Mouse (Mus musculus) liver (tissue): ENCODE measurements around the gene Lyar.

Experiments used
- DNase-seq: peaks from one replicate; pipeline ENCODE4 v3.0.0-alpha.2; 2020; ENCODE audit warnings: mixed read lengths

Lyar gene

DNA sequence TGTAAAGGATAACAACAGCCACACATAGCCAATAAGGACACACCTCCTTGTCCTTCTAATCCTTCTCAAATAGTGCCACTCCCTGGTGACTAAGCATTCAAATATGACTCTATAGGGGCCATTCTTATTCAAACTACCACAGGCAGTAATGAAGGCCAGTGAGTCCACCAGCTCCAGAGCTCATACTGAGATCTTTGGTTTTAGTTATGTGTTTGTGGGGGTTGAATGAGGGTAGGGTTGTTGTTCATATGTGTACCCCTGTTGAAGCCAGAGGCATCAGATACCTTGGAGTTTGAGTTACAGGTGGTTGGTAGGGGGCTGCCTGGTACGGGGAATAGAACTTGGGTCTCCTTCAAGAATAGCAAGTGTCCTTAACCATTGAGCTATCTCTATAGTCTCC is 36.3 kb downstream of the Lyar start:
- no peak for DNase-seq

DNA sequence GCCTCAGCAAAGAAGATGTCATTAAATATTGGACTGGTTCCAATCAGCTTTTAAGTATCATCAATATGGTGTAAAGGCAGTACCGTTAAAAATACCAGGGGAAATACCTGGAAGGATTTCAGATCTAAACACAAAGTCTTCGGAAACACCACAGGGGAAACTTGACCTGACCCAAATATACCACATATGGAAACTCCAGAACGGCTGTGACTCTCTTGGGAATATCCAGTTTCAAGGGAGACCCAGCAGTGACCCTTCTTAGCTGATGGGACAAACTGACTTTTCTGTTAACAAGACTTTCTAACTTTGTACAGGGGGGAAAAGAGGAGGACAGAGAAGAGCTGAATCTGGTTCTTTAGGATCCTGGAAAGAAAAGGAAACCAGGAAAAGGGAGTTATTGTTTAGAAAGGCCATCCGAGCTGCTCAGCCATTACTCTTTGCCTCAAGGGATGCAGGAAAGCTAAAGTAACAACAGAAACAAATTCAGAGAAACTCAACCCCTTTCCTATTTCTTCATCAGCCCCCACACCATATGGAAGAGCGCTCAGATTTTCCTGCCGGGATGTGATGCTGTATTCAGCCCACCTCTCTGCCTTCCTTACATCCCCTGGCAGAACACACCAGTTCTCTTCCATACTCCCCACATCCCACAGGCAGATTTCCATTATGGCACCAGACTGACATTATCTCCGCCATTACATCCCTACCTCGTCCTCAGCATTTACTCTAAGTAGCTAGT is 37.9 kb downstream of the Lyar start:
- DNase-seq: no peak

- DNase-seq: no peak
Measured at GRCm38 (mm10) chr5:38258773-38259146, 38.5 kb downstream of the Lyar start.

DNA sequence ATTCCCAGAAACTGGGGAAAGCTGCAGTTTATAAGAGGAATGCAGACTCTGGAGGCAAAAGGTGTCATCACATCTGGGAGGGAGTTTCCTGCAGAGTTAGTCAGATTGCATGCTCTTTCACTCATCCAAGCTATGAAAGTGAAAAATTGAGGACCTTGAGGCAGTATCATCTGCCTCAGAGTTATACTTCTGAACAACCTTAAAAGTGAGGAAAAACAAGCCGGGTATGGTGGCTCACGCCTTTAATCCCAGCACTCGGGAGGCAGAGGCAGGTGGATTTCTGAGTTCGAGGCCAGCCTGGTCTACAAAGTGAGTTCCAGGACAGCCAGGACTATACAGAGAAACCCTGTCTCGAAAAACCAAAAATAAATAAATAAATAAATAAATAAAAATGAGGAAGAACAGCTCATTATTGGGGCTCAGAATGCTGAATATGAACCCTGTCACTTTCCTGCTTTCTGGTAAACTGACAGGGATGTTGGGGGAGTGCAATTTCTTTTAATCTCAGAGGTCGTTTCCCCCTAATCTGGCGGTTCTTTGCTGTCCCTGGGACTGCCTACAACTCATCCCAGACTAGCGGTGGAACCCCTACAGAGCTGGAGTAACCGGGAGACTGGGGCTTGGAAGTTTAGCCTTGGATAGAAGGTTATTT is 39.3 kb downstream of the Lyar start:
- DNase-seq: no peak

- DNase-seq: peak; percentile 71
Measured at GRCm38 (mm10) chr5:38260107-38260682, 39.9 kb downstream of the Lyar start, which contains the start of gene Tmem128. Gene Tmem128 (plus strand): TSS chr5:38260185.

DNA sequence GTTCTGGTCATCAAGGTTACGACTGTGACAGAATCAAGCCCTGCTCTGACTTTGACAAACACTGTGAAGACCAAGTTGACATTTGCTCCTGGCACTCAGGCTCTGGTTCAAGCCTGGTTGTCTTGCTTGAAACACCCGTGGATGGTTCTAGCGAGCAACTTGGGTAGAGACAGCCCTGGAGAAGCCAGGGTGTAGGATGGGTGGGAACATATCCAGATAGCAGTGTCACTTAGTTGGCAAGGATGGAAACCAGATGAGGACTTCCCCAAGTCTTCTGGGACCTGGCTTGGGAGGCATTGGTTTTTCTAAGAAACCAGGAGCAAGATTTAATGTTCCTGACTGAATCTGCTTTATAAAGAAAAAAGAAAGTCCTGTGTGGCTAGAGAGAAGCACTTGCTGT is 50.7 kb downstream of the Lyar start:
- DNase-seq: no peak

- no peak for DNase-seq
Measured at GRCm38 (mm10) chr5:38273831-38274230, 53.6 kb downstream of the Lyar start.

DNA sequence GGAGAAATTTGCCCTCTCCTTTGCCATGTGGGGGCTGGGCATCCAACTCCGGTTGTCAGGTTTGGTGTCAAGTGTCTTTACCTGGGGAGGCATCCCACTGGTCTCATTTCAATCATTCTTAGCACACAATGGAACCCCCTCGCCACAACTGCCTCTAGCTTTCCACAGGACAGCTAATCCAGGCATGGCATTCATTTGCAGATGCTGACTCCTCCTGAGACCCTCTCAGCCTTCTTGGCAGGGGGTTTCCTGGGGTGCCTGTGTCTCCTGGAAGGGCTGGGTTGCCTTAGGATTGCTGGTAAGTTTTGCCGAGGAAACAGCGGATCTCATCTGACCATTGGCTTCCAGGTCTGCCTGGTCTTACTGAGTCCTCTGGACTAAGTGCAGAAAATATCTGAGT is 55.5 kb downstream of the Lyar start, which contains the start of gene Otop1:
Gene Otop1 (plus strand): TSS at position 202 of the 400 bp plus-strand sequence.
- no peak for DNase-seq

GRCm38 (mm10) chr5:38276451-38276850 is 56.2 kb downstream of the Lyar start:
- no peak for DNase-seq

DNA sequence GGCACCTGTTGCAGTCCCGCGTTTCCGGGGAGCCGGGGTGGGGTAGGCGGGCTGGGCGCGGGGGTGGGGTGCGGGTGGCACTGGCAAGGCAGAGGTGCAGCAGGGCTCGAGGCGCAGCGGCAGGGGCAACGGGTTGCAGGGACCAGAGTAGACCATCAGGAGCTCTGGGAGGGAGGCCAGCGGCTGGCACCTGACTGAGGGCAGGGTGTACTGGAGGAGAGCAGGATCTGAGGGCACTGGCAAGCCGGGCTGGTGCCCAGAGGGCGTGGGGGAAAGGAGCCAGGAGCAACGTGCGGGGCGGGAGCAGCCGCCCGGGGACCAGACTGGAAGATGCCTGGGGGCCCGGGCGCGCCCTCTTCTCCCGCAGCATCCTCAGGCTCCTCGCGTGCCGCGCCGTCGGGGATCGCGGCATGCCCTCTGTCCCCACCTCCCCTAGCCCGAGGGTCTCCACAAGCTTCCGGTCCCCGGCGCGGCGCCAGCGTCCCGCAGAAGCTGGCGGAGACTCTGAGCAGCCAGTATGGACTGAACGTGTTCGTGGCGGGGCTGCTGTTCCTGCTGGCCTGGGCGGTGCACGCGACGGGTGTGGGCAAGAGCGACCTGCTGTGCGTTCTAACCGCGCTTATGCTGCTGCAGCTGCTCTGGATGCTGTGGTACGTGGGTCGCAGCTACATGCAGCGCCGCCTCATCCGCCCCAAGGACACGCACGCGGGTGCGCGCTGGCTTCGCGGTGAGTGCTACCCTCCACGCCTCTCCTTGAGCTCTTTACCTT is 57.0 kb downstream of the Lyar start:
- DNase-seq: no peak

DNA sequence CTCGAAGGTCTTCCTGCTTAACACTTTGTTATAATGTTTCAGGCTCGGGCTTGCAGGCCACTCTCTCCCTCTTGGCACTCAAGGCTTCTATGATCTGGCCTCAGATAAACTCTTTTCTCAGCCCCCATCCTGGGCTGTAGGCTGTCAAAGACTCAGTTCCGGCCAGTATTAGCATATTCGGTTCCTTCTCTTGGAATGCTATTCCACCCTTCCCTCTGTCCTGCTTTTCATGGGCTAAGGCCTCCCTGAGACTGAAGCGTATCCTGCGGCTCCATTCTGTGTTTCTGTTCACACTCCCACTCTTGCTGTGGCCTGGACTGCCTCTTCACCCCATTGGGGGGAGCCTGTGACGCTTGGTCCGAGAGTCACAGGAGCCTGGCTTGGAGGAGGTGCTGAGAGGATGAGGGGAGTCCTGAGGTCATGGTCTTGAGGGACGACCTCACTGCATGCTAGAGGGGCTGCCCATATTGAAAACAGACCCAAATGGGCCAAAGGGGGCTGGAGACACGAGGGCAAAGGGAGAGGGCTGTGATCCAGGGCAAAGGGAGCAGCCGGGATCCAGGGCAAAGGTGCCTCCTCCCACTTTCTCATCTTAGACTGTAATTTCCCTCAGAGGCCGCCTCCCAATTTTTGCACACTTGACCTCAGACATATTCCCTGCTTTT is 57.8 kb downstream of the Lyar start:
- DNase-seq: no peak

DNA sequence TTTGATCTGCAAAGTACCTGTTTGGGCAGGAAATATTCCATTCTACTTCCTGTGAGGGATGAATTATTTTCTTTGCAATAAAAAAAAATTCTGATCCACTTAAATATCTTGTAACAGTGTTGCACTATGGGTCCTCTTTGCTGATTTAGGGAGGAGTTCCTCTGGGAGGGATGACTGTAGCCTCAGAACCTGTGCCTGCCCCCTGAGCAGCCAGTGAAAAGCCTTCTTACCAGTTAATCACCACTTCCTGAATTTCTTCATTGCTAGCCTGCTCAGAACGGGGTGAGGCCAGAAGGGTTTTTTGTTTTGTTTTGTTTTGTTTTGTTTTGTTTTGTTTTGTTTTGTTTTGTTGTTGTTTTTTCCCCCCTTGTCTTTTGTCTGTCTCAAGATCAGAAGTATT is 59.8 kb downstream of the Lyar start:
- DNase-seq: no peak
